Mouse (Mus musculus) CH12.LX (cell line): ENCODE data around the gene Kmt5c. TPM values are rescaled to one million over a fixed set of nuclear protein-coding genes. Genes with fewer than 3 reads are reported as not detected.

Experiments used
- DNase-seq: peaks from one replicate; pipeline ENCODE4 v3.0.0-alpha.2; 2013; ENCODE audit errors: extremely low read depth
- H3K27ac ChIP-seq: 2 replicates; pipeline ENCODE4 v1.5.1; 2012; ENCODE audit warnings: low read depth, mild to moderate bottlenecking, control low read depth, moderate library complexity; ENCODE audit not compliant: insufficient read depth
- H3K27me3 ChIP-seq: replicated peaks from 2 replicates; pipeline ENCODE3; 2012; ENCODE audit warnings: inconsistent platforms
- H3K36me3 ChIP-seq, 2 experiments: replicated peaks in 1 of 2; 2 replicates each; pipeline versions ENCODE3 to v1.6.1; 2012; ENCODE audit warnings: inconsistent platforms in 1 of 2, low read length in 1 of 2, mild to moderate bottlenecking in 1 of 2, mixed read lengths in 1 of 2, moderate library complexity in 1 of 2; ENCODE audit not compliant: control insufficient read depth in 1 of 2, insufficient read depth in 1 of 2
- H3K4me1 ChIP-seq, 2 experiments: 2 replicates each; pipeline ENCODE4 v1.6.1; 2012; ENCODE audit warnings: inconsistent platforms in 1 of 2, moderate library complexity in 1 of 2; ENCODE audit not compliant: insufficient read depth in 2 of 2, control insufficient read depth in 1 of 2
- H3K4me2 ChIP-seq: 2 replicates; pipeline ENCODE4 v1.6.1; 2012; ENCODE audit warnings: low read depth, mild to moderate bottlenecking, control low read depth; ENCODE audit not compliant: poor library complexity, insufficient read depth, severe bottlenecking
- H3K4me3 ChIP-seq, 3 experiments: fragments of 150-350 bp in 1 of 3; sonication (generic) in 1 of 3; replicated peaks in 1 of 3; 2 replicates each; pipeline versions ENCODE3 to v1.5.1; 2011 to 2012; ENCODE audit warnings: low read depth in 2 of 3, low read length in 2 of 3, mild to moderate bottlenecking in 2 of 3, moderate library complexity in 2 of 3, control low read depth in 1 of 3, improper control_type of control experiment in 1 of 3, inconsistent platforms in 1 of 3, mixed read lengths in 1 of 3; ENCODE audit not compliant: poor library complexity in 1 of 3
- H3K79me2 ChIP-seq: replicated peaks from 2 replicates; pipeline ENCODE4 v1.6.1; 2012; ENCODE audit warnings: mild to moderate bottlenecking, moderate library complexity; ENCODE audit not compliant: control insufficient read depth, poor library complexity, insufficient read depth, severe bottlenecking; ENCODE audit errors: extremely low read depth
- H3K9ac ChIP-seq: 2 replicates; pipeline ENCODE4 v1.6.1; 2012; ENCODE audit warnings: low read depth, mild to moderate bottlenecking, control low read depth, moderate library complexity; ENCODE audit not compliant: insufficient read depth
- H3K9me3 ChIP-seq: replicated peaks from 2 replicates; pipeline ENCODE3; 2012; ENCODE audit warnings: low read length, inconsistent platforms, mixed read lengths
- CHD1 ChIP-seq: IDR thresholded peaks from 2 replicates; pipeline ENCODE4 v1.6.1; 2012; ENCODE audit warnings: low read depth, low read length, improper control_type of control experiment, inconsistent platforms
- E2F4 ChIP-seq: IDR thresholded peaks from 2 replicates; pipeline ENCODE4 v1.6.1; 2011; ENCODE audit warnings: low read depth, low read length, improper control_type of control experiment; ENCODE audit not compliant: insufficient replicate concordance
- IRF4 ChIP-seq: IDR thresholded peaks from 2 replicates; pipeline ENCODE4 v1.6.1; 2014; ENCODE audit warnings: low read depth, mild to moderate bottlenecking, inconsistent platforms, low read length, improper control_type of control experiment
- JUN ChIP-seq: IDR thresholded peaks from 2 replicates; pipeline ENCODE4 v1.6.1; 2011; ENCODE audit warnings: low read depth, mild to moderate bottlenecking, low read length, improper control_type of control experiment, moderate library complexity; ENCODE audit not compliant: insufficient read depth
- KAT2A ChIP-seq: IDR thresholded peaks from 2 replicates; pipeline ENCODE4 v1.6.1; 2012; ENCODE audit warnings: low read length, improper control_type of control experiment, inconsistent platforms; ENCODE audit not compliant: insufficient replicate concordance
- MAFK ChIP-seq: IDR thresholded peaks from 2 replicates; pipeline ENCODE4 v1.6.1; 2011; ENCODE audit warnings: low read length, improper control_type of control experiment; ENCODE audit not compliant: insufficient replicate concordance
- POLR2AphosphoS2 ChIP-seq: IDR thresholded peaks from 2 replicates; pipeline ENCODE4 v1.6.1; 2011; ENCODE audit warnings: low read depth, low read length, improper control_type of control experiment
- RCOR1 ChIP-seq: conservative IDR thresholded peaks from 2 replicates; pipeline ENCODE4 v1.6.1; 2012; ENCODE audit warnings: low read depth, mild to moderate bottlenecking, inconsistent platforms, low read length, improper control_type of control experiment
- TCF12 ChIP-seq: IDR thresholded peaks from 2 replicates; pipeline ENCODE4 v1.6.1; 2014; ENCODE audit warnings: low read depth, mild to moderate bottlenecking, inconsistent platforms, low read length, improper control_type of control experiment
- UBTF ChIP-seq: IDR thresholded peaks from 2 replicates; pipeline ENCODE4 v1.6.1; 2012; ENCODE audit warnings: low read depth, mild to moderate bottlenecking, inconsistent platforms, low read length, improper control_type of control experiment, moderate library complexity
- ZKSCAN1 ChIP-seq: IDR thresholded peaks from 2 replicates; pipeline ENCODE4 v1.6.1; 2012; ENCODE audit warnings: low read depth, inconsistent platforms, low read length, improper control_type of control experiment, borderline replicate concordance
- ZNF384 ChIP-seq: IDR thresholded peaks from 2 replicates; pipeline ENCODE4 v1.6.1; 2012; ENCODE audit warnings: low read depth, low read length, improper control_type of control experiment, inconsistent platforms
- dilution Hi-C: fragments of 300-500 bp; cut with MboI; formaldehyde crosslinking; loops from 2 replicates; pipeline ENCODE4 v1.14.3; 2020; ENCODE audit warnings: low sequenced_read_pairs; ENCODE audit not compliant: extremely low pct_unique_long_range_greater_than_20kb, extremely low pct_ligation_motif_present
- in situ Hi-C: fragments of 300-500 bp; cut with MboI; formaldehyde crosslinking; loops from 3 replicates; pipeline ENCODE4 v1.14.3; 2019; ENCODE audit warnings: low sequenced_read_pairs, low pct_ligation_motif_present, low pct_unique_long_range_greater_than_20kb, mixed read lengths
- polyA plus RNA-seq: library from polyadenylated mRNA; unstranded; fragments of >175 nt; gene quantifications from 2 replicates; pipeline ENCODE4 v1.2.1, GENCODE M21; 2012; ENCODE audit warnings: low read depth; ENCODE audit not compliant: insufficient read length
- total RNA-seq, 2 experiments: library from RNA; depleted of rRNA; stranded (reverse); fragments of 300-350 nt in 1 of 2; fragments of >200 nt in 1 of 2; gene quantifications; 2 replicates each; pipeline ENCODE4 v1.2.3; 2012 to 2014

The Kmt5c gene
- total and polyA plus RNA-seq, 3 experiments, result 41.2 to 46.7 (median 41.3) TPM

GRCm38 (mm10) chr7:4748321-4748720 is 8.4 kb downstream of the Kmt5c start:
- Histone ChIP-seq H3K4me3 (no peak overlapping the region), H3K27ac (no peak overlapping the region), H3K4me1 (0 out of 4 replicates have a peak, but pooled peaks cover 0 to 4% of the 10 kb centered on the region in 2 experiments), H3K79me2 (no peaks in the 10 kb centered on the region), H3K36me3 (peaks cover 22 to 74% of the 10 kb centered on the region in 2 experiments), H3K4me2 (no peak overlapping the region), H3K27me3 (no peaks in the 10 kb centered on the region), H3K9ac (no peak overlapping the region)
- DNase-seq, result no peak
- dilution Hi-C loops, result no loop called here
- no peak for TF ChIP-seq ZNF384
- no peak for TF ChIP-seq UBTF
- TF ChIP-seq RCOR1, result no peak
- TF ChIP-seq IRF4, result no peak
- no peak for TF ChIP-seq E2F4
- TF ChIP-seq CHD1, result no peak
- no peak for TF ChIP-seq MAFK
- no peak for TF ChIP-seq JUN
- TF ChIP-seq TCF12, result no peak
- no peak for TF ChIP-seq ZKSCAN1
- TF ChIP-seq, all 38 proteins: peak for 0
- in situ Hi-C loops, result loop anchor here (5.0 kb wide), 1 partner anchor 34 kb away; the partner anchor contains the start of genes Il11 and Tmem190
- H3K9me3 ChIP-seq, result no peaks in the 10 kb centered on the region

- no peaks in the 10 kb centered on the region for H3K79me2 ChIP-seq
- H3K9me3 ChIP-seq, result no peaks in the 10 kb centered on the region
- no peak overlapping the region for H3K27ac ChIP-seq
- H3K9ac ChIP-seq, result no peak overlapping the region
- in situ Hi-C loops, result loop anchor here (5.0 kb wide), 1 partner anchor 33 kb away; the partner anchor contains the start of genes Il11 and Tmem190
- no peak overlapping the region for H3K4me2 ChIP-seq
- H3K36me3 ChIP-seq, result peaks cover 20 to 66% of the 10 kb centered on the region in 2 experiments
- no peaks in the 10 kb centered on the region for H3K27me3 ChIP-seq
- no peak for DNase-seq
- dilution Hi-C loops, result no loop called here
- no peak for TF ChIP-seq POLR2AphosphoS2
- TF ChIP-seq ZKSCAN1, result no peak
- no peak for TF ChIP-seq KAT2A
- no peak overlapping the region for H3K4me3 ChIP-seq
- 0 out of 4 replicates have a peak, but pooled peaks cover 0 to 4% of the 10 kb centered on the region in 2 experiments for H3K4me1 ChIP-seq
Observed at GRCm38 (mm10) chr7:4749169-4749568, 9.3 kb downstream of the Kmt5c start.
